Mouse (Mus musculus) lung, embryonic 14.5 days (tissue): ENCODE data around the gene Ifrd1. TPM values are rescaled to one million over a fixed set of nuclear protein-coding genes. Genes with fewer than 3 reads are reported as not detected.

Source experiments
- ATAC-seq: fragments of 200-750 bp; cut with Nextera tagmentation; 2 replicates; pipeline ENCODE4 v1.8.0; 2017; ENCODE audit warnings: mild to moderate bottlenecking, moderate TSS enrichment, moderate library complexity; ENCODE audit not compliant: insufficient read depth
- DNase-seq: peaks from one replicate; pipeline ENCODE4 v3.0.0-alpha.2; 2015
- H3K27ac ChIP-seq: fragments of 300-500 bp; sonication (generic); 2 replicates; pipeline ENCODE4 v1.5.1; 2014; ENCODE audit warnings: low read depth, mild to moderate bottlenecking, moderate library complexity
- H3K27me3 ChIP-seq: fragments of 300-500 bp; sonication (generic); 2 replicates; pipeline ENCODE4 v1.6.1; 2014; ENCODE audit warnings: low read length, control low read depth; ENCODE audit not compliant: insufficient read depth
- H3K36me3 ChIP-seq: fragments of 300-500 bp; sonication (generic); 2 replicates; pipeline ENCODE4 v1.6.1; 2014; ENCODE audit warnings: control low read depth; ENCODE audit not compliant: insufficient read depth
- H3K4me1 ChIP-seq: fragments of 300-500 bp; sonication (generic); 2 replicates; pipeline ENCODE4 v1.6.1; 2014; ENCODE audit warnings: antibody characterized with exemption, control low read depth; ENCODE audit not compliant: insufficient read depth
- H3K4me2 ChIP-seq: fragments of 300-500 bp; sonication (generic); 2 replicates; pipeline ENCODE4 v1.6.1; 2014; ENCODE audit warnings: mild to moderate bottlenecking
- H3K4me3 ChIP-seq: fragments of 300-500 bp; sonication (generic); 2 replicates; pipeline ENCODE4 v1.5.1; 2014; ENCODE audit warnings: low read depth, low read length
- H3K9ac ChIP-seq: fragments of 300-500 bp; sonication (generic); 2 replicates; pipeline ENCODE4 v1.6.1; 2014
- H3K9me3 ChIP-seq: fragments of 300-500 bp; sonication (generic); 2 replicates; pipeline ENCODE4 v1.6.1; 2016; ENCODE audit warnings: low read depth, low read length, control low read depth
- CTCF ChIP-seq: IDR thresholded peaks from 2 replicates; pipeline ENCODE4 v1.5.1; 2016; ENCODE audit warnings: antibody characterized with exemption, low read depth
- WGBS: fragments of 180-500 bp; shearing (Covaris S2); extraction: QIAGEN DNeasy Blood & Tissue Kit; methylation state at CpG from one replicate; pipeline ENCODE4 v1.1.7; 2014; 5-methylcytosine and 5-hydroxymethylcytosine counted together
- polyA plus RNA-seq: library from polyadenylated mRNA; unstranded; fragments of >200 nt; fragmentation: Nextera tagmentation; extraction: Ambion mirVana; gene quantifications from 2 replicates; pipeline ENCODE4 v1.2.1, GENCODE M21; 2014

The Ifrd1 gene
- polyA plus RNA-seq, 1 experiment from 2014 or later, result 141 TPM

GRCm38 (mm10) chr12:40214888-40215876 is 33.1 kb downstream of the Ifrd1 start:
- TF ChIP-seq CTCF, result no peak
- Histone ChIP-seq H3K4me1 (0 out of 2 replicates have a peak, but pooled peaks cover under 1% of the 10 kb centered on the region), H3K27ac (no peak overlapping the region), H3K9ac (no peak overlapping the region), H3K9me3 (no peaks in the 10 kb centered on the region), H3K4me2 (no peak overlapping the region), H3K27me3 (no peaks in the 10 kb centered on the region), H3K36me3 (peaks cover 73% of the 10 kb centered on the region), H3K4me3 (no peak overlapping the region)
- DNase-seq (no peak), ATAC-seq (no peak)
- 91% methylated on average over 15 of the region's 15 CpGs for WGBS

GRCm38 (mm10) chr12:40209049-40209448 is 39.3 kb downstream of the Ifrd1 start:
- no peaks in the 10 kb centered on the region for H3K9me3 ChIP-seq
- TF ChIP-seq CTCF, result no peak
- no peaks in the 10 kb centered on the region for H3K4me1 ChIP-seq
- ATAC-seq, result no peak
- WGBS, result 87% methylated on average over 3 of the region's 3 CpGs
- no peak overlapping the region for H3K4me2 ChIP-seq
- no peak overlapping the region for H3K9ac ChIP-seq
- H3K27ac ChIP-seq, result no peak overlapping the region
- H3K4me3 ChIP-seq, result no peak overlapping the region
- peaks cover 83% of the 10 kb centered on the region for H3K36me3 ChIP-seq
- DNase-seq, result no peak
- H3K27me3 ChIP-seq, result no peaks in the 10 kb centered on the region

GRCm38 (mm10) chr12:40207909-40208308 is 40.4 kb downstream of the Ifrd1 start:
- ATAC-seq (no peak), DNase-seq (no peak)
- H3K9ac ChIP-seq, result no peak overlapping the region
- no peak overlapping the region for H3K4me3 ChIP-seq
- WGBS, result 93% methylated on average over 4 of the region's 4 CpGs
- peaks cover 82% of the 10 kb centered on the region for H3K36me3 ChIP-seq
- H3K9me3 ChIP-seq, result no peaks in the 10 kb centered on the region
- no peak overlapping the region for H3K4me2 ChIP-seq
- TF ChIP-seq CTCF, result no peak
- H3K27me3 ChIP-seq, result no peaks in the 10 kb centered on the region
- H3K27ac ChIP-seq, result no peak overlapping the region
- H3K4me1 ChIP-seq, result no peaks in the 10 kb centered on the region

- H3K27ac ChIP-seq, result no peak overlapping the region
- H3K9me3 ChIP-seq, result no peaks in the 10 kb centered on the region
- no peak overlapping the region for H3K4me3 ChIP-seq
- TF ChIP-seq CTCF, result no peak
- no peaks in the 10 kb centered on the region for H3K27me3 ChIP-seq
- DNase-seq, result no peak
- no peak for ATAC-seq
- H3K36me3 ChIP-seq, result peaks cover 61% of the 10 kb centered on the region
- no peaks in the 10 kb centered on the region for H3K4me1 ChIP-seq
- H3K9ac ChIP-seq, result no peak overlapping the region
- H3K4me2 ChIP-seq, result no peak overlapping the region
- WGBS, result 79% methylated on average over 7 of the region's 7 CpGs
These were observed 45.9 kb downstream of the Ifrd1 start for GRCm38 (mm10) chr12:40202161-40203035.

- DNase-seq (no peak), ATAC-seq (no peak)
- TF ChIP-seq CTCF, result no peak
- no peak overlapping the region for H3K9ac ChIP-seq
- no peaks in the 10 kb centered on the region for H3K4me1 ChIP-seq
- H3K4me3 ChIP-seq, result no peak overlapping the region
- no peak overlapping the region for H3K27ac ChIP-seq
- no peak overlapping the region for H3K4me2 ChIP-seq
- no peaks in the 10 kb centered on the region for H3K9me3 ChIP-seq
- H3K36me3 ChIP-seq, result peaks cover 44% of the 10 kb centered on the region
- WGBS, result 81% methylated on average over 6 of the region's 6 CpGs
- H3K27me3 ChIP-seq, result no peaks in the 10 kb centered on the region
These were observed 47.6 kb downstream of the Ifrd1 start for GRCm38 (mm10) chr12:40200484-40201235.

- ATAC-seq (peak; percentile 64; the same call in 1 of the 2 replicates), DNase-seq (peak; percentile 86)
- Histone ChIP-seq H3K27ac (no peak overlapping the region), H3K9me3 (no peaks in the 10 kb centered on the region), H3K4me3 (no peak overlapping the region), H3K4me2 (no peak overlapping the region), H3K4me1 (no peaks in the 10 kb centered on the region), H3K27me3 (no peaks in the 10 kb centered on the region), H3K9ac (no peak overlapping the region), H3K36me3 (peaks cover 37% of the 10 kb centered on the region)
- peak; percentile 86 for TF ChIP-seq CTCF
- WGBS, result 47% methylated on average over 7 of the region's 7 CpGs
These were observed 48.4 kb downstream of the Ifrd1 start for GRCm38 (mm10) chr12:40199795-40200402.
